Mouse (Mus musculus) cerebellum, adult 2 months (tissue): ENCODE results near the gene Prr15l.

Experiments
- CTCF ChIP-seq: fragments of 200-500 bp; IDR thresholded peaks from 2 replicates; pipeline ENCODE4 v1.5.1; 2011; ENCODE audit warnings: low read depth, mild to moderate bottlenecking, control low read depth, low read length, moderate library complexity, borderline replicate concordance; ENCODE audit not compliant: insufficient read depth
- POLR2A ChIP-seq: fragments of 200-500 bp; IDR thresholded peaks from 2 replicates; pipeline ENCODE4 v1.6.1; 2011; ENCODE audit warnings: low read length, control low read depth, borderline replicate concordance; ENCODE audit not compliant: insufficient read depth

- no peak for TF ChIP-seq CTCF
- TF ChIP-seq POLR2A = no peak
Measured at GRCm38 (mm10) chr11:96880296-96880695, 47.6 kb upstream of the Prr15l start.
